Mouse (Mus musculus) liver, embryonic 18 days (tissue): ENCODE measurements around the gene Hspa12b. TPM values are rescaled to one million over a fixed set of nuclear protein-coding genes. Genes with fewer than 3 reads are reported as not detected.

Source experiments
- polyA plus RNA-seq: library from polyadenylated mRNA; depleted of rRNA; stranded (reverse); fragments of >200 nt; gene quantifications from 2 replicates; pipeline ENCODE4 v1.2.3, GENCODE M21; 2012; rRNA removed

The Hspa12b gene
- polyA plus RNA-seq, result 1.9 and 2.2 TPM in 2 replicates

DNA sequence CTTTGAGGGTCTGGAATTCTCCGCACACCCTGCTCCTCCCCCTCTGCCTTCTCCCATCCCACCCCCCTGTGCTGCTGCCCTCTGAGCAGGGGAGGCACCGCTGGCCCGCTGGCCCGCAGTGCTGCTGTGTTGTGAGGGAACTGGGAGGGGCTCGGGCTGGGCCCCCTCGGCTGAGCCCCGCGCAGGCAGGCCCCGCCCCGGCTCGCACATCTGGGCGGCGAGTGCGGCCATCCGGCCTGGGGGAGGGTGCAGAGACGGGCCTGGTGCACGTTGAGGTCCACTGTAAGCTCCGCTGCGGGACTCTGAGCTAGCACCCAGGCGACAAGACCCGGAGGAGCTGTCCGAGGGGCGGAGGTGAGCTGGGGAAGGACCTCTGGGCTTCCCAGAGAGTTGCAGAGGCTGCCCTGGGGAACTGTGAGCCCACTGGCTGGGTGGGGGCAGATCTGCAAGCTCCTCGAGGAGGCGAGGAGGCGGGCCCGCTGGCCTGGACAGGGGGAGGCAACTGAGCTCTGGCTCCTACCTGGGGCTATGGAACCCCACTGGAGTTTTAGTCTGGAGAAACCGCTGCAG is at the start of gene Hspa12b:
Gene Hspa12b (plus strand): TSS at position 120 of the 570 bp plus-strand sequence.

DNA sequence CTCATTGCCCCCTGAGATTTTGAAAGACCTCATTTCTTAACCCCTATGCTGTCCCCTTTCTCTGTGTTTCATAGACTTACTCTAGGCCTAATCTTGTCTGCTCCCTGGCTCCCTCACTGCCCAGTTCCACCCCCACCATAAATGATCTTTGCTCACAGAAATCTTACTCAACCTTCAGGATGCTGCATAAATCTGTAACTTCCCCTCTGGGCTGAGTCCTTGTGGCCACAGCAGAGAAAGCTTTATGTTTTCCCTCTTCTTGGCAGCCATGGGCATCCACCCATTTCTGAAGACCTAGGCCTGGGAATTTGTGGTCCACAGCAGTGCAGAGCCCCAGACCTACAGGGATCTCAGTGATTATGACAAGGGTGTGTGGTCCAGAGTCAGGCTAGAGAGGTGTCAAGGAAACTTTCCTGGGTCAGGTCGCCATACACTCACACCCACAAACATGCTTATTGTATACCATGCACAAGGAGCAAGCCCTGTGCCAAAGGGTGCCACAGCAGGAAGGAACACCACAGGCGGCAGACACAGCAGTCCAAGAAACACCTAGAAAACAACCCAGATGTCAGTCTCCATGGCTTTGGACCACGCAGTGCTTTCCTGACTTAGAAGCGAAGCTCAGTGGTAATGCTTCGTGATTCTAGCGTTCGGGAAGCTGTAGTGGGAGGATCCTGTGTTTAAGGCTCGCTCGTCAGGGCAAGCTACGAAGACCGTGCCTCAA is 40.3 kb upstream of the Hspa12b start, which contains the start of gene Siglec1:
Gene Siglec1 (minus strand): TSS at position 99 of the 724 bp plus-strand sequence.

DNA sequence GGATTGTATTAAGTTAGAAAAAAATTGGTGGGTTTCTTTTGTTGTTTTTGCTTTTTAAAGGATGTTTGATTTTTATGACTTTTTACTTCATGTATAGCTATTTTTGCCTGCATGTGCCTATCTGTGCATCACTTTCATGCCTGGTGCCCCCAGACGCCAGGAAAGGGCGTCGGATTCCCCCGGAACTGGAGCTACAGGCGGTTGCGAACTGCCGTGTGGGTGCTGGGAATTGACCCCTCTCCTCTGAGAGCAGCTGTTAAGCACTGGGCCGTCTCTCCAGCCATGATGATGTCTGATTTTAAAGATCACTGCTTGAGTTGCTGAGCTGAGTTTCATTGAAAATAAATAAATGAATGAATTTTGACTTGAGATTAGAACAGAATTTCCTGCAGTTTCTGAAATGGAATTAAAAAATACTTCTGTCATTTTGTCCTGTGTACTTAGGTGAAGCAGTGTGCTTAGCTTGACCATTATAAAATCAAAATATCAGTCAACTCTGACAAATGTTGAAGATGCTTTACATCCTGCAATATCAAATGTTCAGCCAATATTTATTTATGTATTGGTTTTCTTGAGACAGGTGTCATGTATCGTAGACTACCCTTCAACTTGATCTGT is 6.0 kb downstream of the Hspa12b start, which contains the start of gene Gm11037:
Gene Gm11037 (plus strand): TSS at position 568 of the 618 bp plus-strand sequence.

DNA sequence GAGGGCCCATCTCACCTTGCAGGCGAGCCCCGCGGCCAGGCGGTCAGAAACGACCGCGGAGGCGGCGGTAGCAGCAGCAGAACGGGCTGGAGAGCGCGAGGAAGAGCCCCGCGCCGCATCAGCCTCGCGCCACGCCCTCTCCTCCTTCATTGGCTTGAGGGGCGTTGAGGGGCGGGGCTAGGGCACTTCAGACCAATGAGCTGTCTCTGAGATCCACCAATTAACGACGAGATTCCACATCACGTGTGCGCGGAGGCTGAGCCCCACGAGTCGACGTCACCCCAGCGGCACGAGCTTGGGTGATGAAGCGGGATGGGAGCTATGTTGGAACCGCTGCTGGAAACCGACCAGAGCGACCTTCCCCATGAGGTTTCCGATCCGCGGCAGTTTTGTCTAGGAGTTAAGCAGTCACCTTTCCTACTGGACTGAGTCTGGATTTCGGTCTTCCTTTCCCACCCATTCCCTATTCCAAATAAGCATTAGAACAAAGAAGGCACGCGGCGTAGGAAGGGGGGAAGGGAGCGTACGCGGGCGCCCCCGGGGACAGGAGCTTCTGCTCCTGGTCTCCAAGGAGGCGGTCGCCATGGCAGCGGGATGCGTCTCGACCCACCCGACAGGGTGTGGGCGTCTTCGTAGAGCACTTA is 33.0 kb downstream of the Hspa12b start, which contains the start of gene 1700037H04Rik:
Gene 1700037H04Rik (minus strand): TSS at position 144 of the 644 bp plus-strand sequence.

DNA sequence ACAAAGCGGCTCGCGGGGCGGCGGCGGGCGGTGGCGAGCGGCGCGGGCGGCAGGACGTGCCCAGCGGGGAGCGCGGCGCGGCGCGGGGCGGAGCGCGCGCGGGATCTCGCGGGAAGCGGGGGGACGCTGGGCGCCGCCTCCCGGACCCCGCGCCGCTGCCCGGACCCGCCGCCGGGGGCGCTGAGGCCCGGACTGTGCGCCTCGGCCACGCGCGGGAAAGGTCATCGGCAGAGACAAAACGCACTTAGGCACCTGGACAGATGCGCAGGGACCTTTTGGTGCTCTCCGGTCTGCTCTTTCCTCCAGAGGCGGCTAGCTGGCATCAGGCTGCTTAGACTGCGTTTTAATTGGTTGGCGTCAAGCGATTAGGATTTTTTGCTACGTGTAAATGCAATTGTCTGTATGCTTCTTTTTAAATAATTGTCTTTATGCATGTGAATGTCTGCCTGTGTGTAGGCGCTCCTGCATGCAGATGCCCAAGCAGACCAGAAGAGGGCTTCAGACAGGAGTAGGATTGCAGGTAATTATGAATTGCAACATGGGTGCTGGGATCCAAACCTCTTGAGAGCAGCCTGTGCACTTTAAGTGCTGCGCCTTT is 53.0 kb downstream of the Hspa12b start, which contains the start of gene Cenpb:
Gene Cenpb (minus strand): TSS at position 78 of the 598 bp plus-strand sequence.

DNA sequence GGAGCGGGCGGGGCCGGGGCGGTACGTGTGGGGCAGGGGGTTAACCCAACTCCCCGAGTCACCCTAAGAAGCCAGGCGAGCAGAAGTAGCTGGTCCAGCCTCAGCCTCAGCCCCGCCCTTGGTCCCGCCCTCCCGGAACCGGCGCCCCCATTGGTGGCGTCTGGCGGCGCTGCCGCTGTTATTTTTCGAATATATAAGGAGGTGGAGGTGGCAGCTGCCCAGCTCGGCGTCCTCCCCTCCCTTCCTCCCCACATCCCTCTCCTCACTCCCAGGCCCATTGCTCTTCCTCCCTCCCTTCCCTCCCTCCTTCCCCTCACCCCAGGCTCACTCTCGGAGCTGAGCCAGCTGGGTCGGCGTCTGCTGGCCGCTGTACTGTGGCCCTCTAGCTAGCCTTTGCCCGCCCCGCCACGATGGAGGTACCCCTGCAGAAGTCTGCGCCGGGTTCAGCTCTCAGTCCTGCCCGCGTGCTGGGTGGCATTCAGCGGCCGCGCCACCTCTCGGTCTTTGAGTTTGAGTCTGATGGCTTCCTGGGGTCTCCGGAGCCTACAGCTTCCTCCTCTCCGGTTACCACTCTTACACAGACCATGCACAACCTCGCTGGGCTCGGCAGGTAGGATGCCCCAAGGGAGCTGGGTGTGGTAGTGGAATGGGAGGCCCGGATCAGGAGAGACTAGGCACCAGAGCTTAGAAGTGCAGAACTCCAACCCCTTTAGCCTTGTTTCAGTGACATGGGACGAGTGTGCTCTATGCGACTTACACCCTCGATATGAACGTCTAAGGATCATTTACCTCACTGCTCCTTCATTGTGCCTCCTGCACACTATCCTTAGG is 59.9 kb downstream of the Hspa12b start, which contains the start of the genes Cdc25b and Spef1:
Gene Cdc25b (plus strand): TSS at position 179 of the 831 bp plus-strand sequence.
Gene Spef1 (minus strand): TSS at position 512 of the 831 bp plus-strand sequence.

Other genes with a start within 250 kb of the Hspa12b start
- gene 4930402H24Rik, start 220.9 kb upstream of the Hspa12b start, polyA plus RNA-seq, result 6.8 and 7.3 TPM in 2 replicates
- 10.8 and 11.2 TPM in 2 replicates for gene Atrn, start 220.8 kb upstream of the Hspa12b start, polyA plus RNA-seq
- gene Gfra4, start 84.2 kb upstream of the Hspa12b start, polyA plus RNA-seq, result 0.30 and 0.47 TPM in 2 replicates
- 1.2 and 1.7 TPM in 2 replicates for gene Adam33, start 63.5 kb upstream of the Hspa12b start, polyA plus RNA-seq
- gene Siglec1, start 40.5 kb upstream of the Hspa12b start, polyA plus RNA-seq, result 5.1 and 6.2 TPM in 2 replicates
- gene Gm11037, start 6.2 kb downstream of the Hspa12b start, polyA plus RNA-seq, result not detected in 2 replicates
- 53.4 and 66.1 TPM in 2 replicates for gene 1700037H04Rik, start 32.8 kb downstream of the Hspa12b start, polyA plus RNA-seq
- 11.9 and 12.3 TPM in 2 replicates for gene Cenpb, start 52.8 kb downstream of the Hspa12b start, polyA plus RNA-seq
- gene Cdc25b, start 59.7 kb downstream of the Hspa12b start, polyA plus RNA-seq, result 82.9 and 102 TPM in 2 replicates
- gene Spef1, start 60.0 kb downstream of the Hspa12b start, polyA plus RNA-seq, result 1.6 and 1.9 TPM in 2 replicates
- 21.8 and 22.1 TPM in 2 replicates for gene Ap5s1, start 79.8 kb downstream of the Hspa12b start, polyA plus RNA-seq
- 33.2 and 33.6 TPM in 2 replicates for gene Mavs, start 106.8 kb downstream of the Hspa12b start, polyA plus RNA-seq
- gene Pank2, start 135.2 kb downstream of the Hspa12b start, polyA plus RNA-seq, result 11.8 and 12.8 TPM in 2 replicates
- gene Rnf24, start 225.6 kb downstream of the Hspa12b start, polyA plus RNA-seq, result 1.4 TPM in 2 replicates